In the genomic region with DNA sequence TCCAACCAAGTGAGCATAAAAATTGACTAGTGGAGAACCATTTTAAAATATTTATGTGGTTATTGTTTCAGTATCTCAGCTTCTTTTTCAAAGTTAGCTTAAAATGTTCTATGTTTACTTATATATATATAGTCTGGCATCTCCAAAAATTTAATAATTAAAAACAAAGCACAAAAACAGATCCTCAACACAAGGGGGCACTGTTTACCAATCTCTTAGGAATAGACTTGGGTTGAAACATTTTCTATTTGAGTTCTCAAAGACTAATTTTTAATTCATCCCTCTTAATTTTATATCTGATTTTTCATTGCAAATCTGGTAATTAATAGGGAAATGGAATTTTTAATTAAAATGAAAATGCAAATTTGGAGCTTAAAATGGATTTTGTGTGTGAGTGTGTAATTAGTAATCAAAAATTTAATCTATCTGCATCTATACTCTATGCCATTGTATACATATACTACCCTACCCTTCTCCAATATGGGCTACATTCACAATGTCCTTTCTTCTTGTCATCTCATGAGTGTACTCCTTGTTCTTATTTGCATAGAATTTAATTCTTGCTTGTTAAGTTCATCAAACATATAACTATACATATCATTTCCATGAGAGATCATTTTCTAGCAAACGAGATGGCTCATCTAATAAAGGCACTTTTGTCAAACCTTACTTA, we compare ENCODE assay signal across 13 mouse cellular contexts.
DNase-seq lines count a peak whose midpoint lies in the region; ATAC-seq and TF ChIP-seq lines count a peak whose summit lies in the region.
"Had no signal": no experiment of that assay in that cellular context is flagged by ENCODE, and none has a peak within 500 bp of the region (broad histone marks: within the 10 kb centered on the region; RNA-seq: fewer than 3 reads in every experiment).

No protein-coding gene starts in this region.

- H3K4me2 ChIP-seq in hindbrain, postnatal 0 days (ENCODE audit: low read depth, low read length): no peak overlapping the region
- no peak overlapping the region for H3K4me2 ChIP-seq in hindbrain, embryonic 12.5 days (replicated peaks)
- no peak overlapping the region for H3K4me2 ChIP-seq in midbrain, embryonic 11.5 days
- no peak overlapping the region for H3K4me2 ChIP-seq in midbrain, embryonic 16.5 days (ENCODE audit: low read length)
- H3K4me2 ChIP-seq: embryonic facial prominence, embryonic 13.5 days; heart, embryonic 13.5 days had no signal

- H3K36me3 ChIP-seq in hindbrain, postnatal 0 days (ENCODE audit: insufficient read depth, low read length): no peaks in the 10 kb centered on the region
- H3K36me3 ChIP-seq in hindbrain, embryonic 12.5 days: no peaks in the 10 kb centered on the region
- no peaks in the 10 kb centered on the region for H3K36me3 ChIP-seq in midbrain, embryonic 11.5 days (ENCODE audit: control insufficient read depth, insufficient read depth, low read length)
- H3K36me3 ChIP-seq in midbrain, embryonic 16.5 days (ENCODE audit: control insufficient read depth, insufficient read depth, low read length): no peaks in the 10 kb centered on the region
- H3K36me3 ChIP-seq: embryonic facial prominence, embryonic 13.5 days; heart, embryonic 13.5 days had no signal

- WGBS in hindbrain, postnatal 0 days: 78% methylated on average over 1 of the region's 1 CpGs
- WGBS in hindbrain, embryonic 12.5 days: 83% methylated on average over 1 of the region's 1 CpGs
- WGBS in midbrain, embryonic 11.5 days: 81% methylated on average over 1 of the region's 1 CpGs
- WGBS in midbrain, embryonic 16.5 days: 83% methylated on average over 1 of the region's 1 CpGs

- no peak for ATAC-seq in hindbrain, postnatal 0 days
- ATAC-seq in hindbrain, embryonic 12.5 days (ENCODE audit: low FRiP score): no peak
- peak; percentile 62; the same call in 1 of the 2 replicates for ATAC-seq in midbrain, embryonic 11.5 days (ENCODE audit: low FRiP score)
- ATAC-seq in midbrain, embryonic 16.5 days: no peak
- no peak for ATAC-seq in granulocyte monocyte progenitor cell, adult 5-6 weeks (replicated peaks; ENCODE audit: poor library complexity, severe bottlenecking)

- H3K4me1 ChIP-seq in hindbrain, postnatal 0 days (ENCODE audit: insufficient read depth, low read length): no peaks in the 10 kb centered on the region
- H3K4me1 ChIP-seq in hindbrain, embryonic 12.5 days: no peaks in the 10 kb centered on the region
- no peaks in the 10 kb centered on the region for H3K4me1 ChIP-seq in midbrain, embryonic 11.5 days (ENCODE audit: control insufficient read depth, insufficient read depth, low read length)
- H3K4me1 ChIP-seq in midbrain, embryonic 16.5 days (ENCODE audit: control insufficient read depth, insufficient read depth, low read length): no peaks in the 10 kb centered on the region
- H3K4me1 ChIP-seq: embryonic facial prominence, embryonic 13.5 days; heart, embryonic 13.5 days; megakaryocyte, embryonic 14.5 days had no signal

- H3K4me3 ChIP-seq in hindbrain, postnatal 0 days (ENCODE audit: low read length): no peak overlapping the region
- H3K4me3 ChIP-seq in hindbrain, embryonic 12.5 days: no peak overlapping the region
- H3K4me3 ChIP-seq in midbrain, embryonic 11.5 days (ENCODE audit: low read depth, low read length): no peak overlapping the region
- H3K4me3 ChIP-seq in midbrain, embryonic 16.5 days (ENCODE audit: low read depth, low read length): no peak overlapping the region
- H3K4me3 ChIP-seq: embryonic facial prominence, embryonic 13.5 days; heart, embryonic 13.5 days; megakaryocyte, embryonic 14.5 days had no signal

- TF ChIP-seq CTCF in hindbrain, postnatal 0 days (IDR thresholded peaks at IDR 0.05; ENCODE audit: low read depth): peak; percentile 59

- H3K9ac ChIP-seq in hindbrain, postnatal 0 days (replicated peaks; ENCODE audit: low read length): no peak overlapping the region
- no peak overlapping the region for H3K9ac ChIP-seq in hindbrain, embryonic 12.5 days
- H3K9ac ChIP-seq in midbrain, embryonic 11.5 days (ENCODE audit: low read length): no peak overlapping the region
- H3K9ac ChIP-seq in midbrain, embryonic 16.5 days (ENCODE audit: low read depth, low read length): no peak overlapping the region
- H3K9ac ChIP-seq: embryonic facial prominence, embryonic 13.5 days; heart, embryonic 13.5 days had no signal

- H3K27ac ChIP-seq in hindbrain, postnatal 0 days: no peak overlapping the region
- no peak overlapping the region for H3K27ac ChIP-seq in hindbrain, embryonic 12.5 days
- no peak overlapping the region for H3K27ac ChIP-seq in midbrain, embryonic 11.5 days (ENCODE audit: low read depth, low read length)
- H3K27ac ChIP-seq in midbrain, embryonic 16.5 days (ENCODE audit: low read length): no peak overlapping the region
- H3K27ac ChIP-seq: embryonic facial prominence, embryonic 13.5 days; heart, embryonic 13.5 days had no signal

- no peaks in the 10 kb centered on the region for H3K9me3 ChIP-seq in hindbrain, postnatal 0 days (ENCODE audit: low read length)
- no peaks in the 10 kb centered on the region for H3K9me3 ChIP-seq in hindbrain, embryonic 12.5 days (replicated peaks)
- H3K9me3 ChIP-seq in midbrain, embryonic 11.5 days (ENCODE audit: control insufficient read depth, low read length): no peaks in the 10 kb centered on the region
- H3K9me3 ChIP-seq in midbrain, embryonic 16.5 days (replicated peaks; ENCODE audit: control insufficient read depth, low read length, poor library complexity, severe bottlenecking): no peaks in the 10 kb centered on the region
- H3K9me3 ChIP-seq: embryonic facial prominence, embryonic 13.5 days; heart, embryonic 13.5 days; megakaryocyte, embryonic 14.5 days had no signal

- H3K27me3 ChIP-seq in hindbrain, postnatal 0 days (ENCODE audit: insufficient read depth, low read length): no peaks in the 10 kb centered on the region
- no peaks in the 10 kb centered on the region for H3K27me3 ChIP-seq in hindbrain, embryonic 12.5 days
- H3K27me3 ChIP-seq in midbrain, embryonic 11.5 days (ENCODE audit: control insufficient read depth, insufficient read depth, low read length): no peaks in the 10 kb centered on the region
- no peaks in the 10 kb centered on the region for H3K27me3 ChIP-seq in midbrain, embryonic 16.5 days (ENCODE audit: control insufficient read depth, insufficient read depth, low read depth, low read length)
- H3K27me3 ChIP-seq: embryonic facial prominence, embryonic 13.5 days; heart, embryonic 13.5 days; megakaryocyte, embryonic 14.5 days had no signal

- peak; percentile 72 for DNase-seq in hindbrain, postnatal 0 days (ENCODE audit: low spot score)
- peak; percentile 84 for DNase-seq in midbrain, embryonic 11.5 days (ENCODE audit: low spot score, missing footprints)
- peak; percentile 46 for DNase-seq in adipocyte (ENCODE audit: low spot score)
- peak; percentile 18 for DNase-seq in mesoderm, embryonic 11.5 days (ENCODE audit: low read depth, low spot score)
- DNase-seq in urinary bladder, postnatal 36 days (ENCODE audit: low spot score in 2 of 2): no peak
- DNase-seq: layer of hippocampus, adult 9-11 months; thymus, postnatal 14 days had no signal

Comparison
In these comparisons a context has a peak if more than half of its experiments do, and no peak if none do; other contexts are left out.
1. DNase-seq: peak in hindbrain, postnatal 0 days (single experiment), midbrain, embryonic 11.5 days (single experiment), adipocyte (single experiment) and mesoderm, embryonic 11.5 days (single experiment); none in urinary bladder, postnatal 36 days (0 of 2).